10 mouse cellular contexts compared by ENCODE assay signal in genomic region chr9:121241806-121242205, GRCm38 (mm10). TPM values are rescaled to one million over a fixed set of nuclear protein-coding genes. Genes with fewer than 3 reads are reported as not detected.
A peak's percentile ranks its signal among the peaks of the same experiment; 100 is the strongest.
DNase-seq lines count a peak whose midpoint lies in the region; ATAC-seq lines count a peak whose summit lies in the region.
"Had no signal": no experiment of that assay in that cellular context is flagged by ENCODE, and none has a peak within 500 bp of the region (broad histone marks: within the 10 kb centered on the region; RNA-seq: fewer than 3 reads in every experiment).

No protein-coding gene starts in this region.

- no peak overlapping the region for H3K9ac ChIP-seq in kidney, embryonic 14.5 days (ENCODE audit: low read depth, low read length)
- H3K9ac ChIP-seq in kidney, embryonic 16.5 days (replicated peaks; ENCODE audit: low read length) = no peak overlapping the region
- H3K9ac ChIP-seq: forebrain, embryonic 13.5 days had no signal

- peak; percentile 16 for DNase-seq in kidney, adult 9 months
- peak; percentile 35 for DNase-seq in 3134 (ENCODE audit: extremely low read depth, insufficient read length, low spot score)
- DNase-seq in B cell, adult 2 months = peak; percentile 65 to 68
- DNase-seq in frontal cortex, postnatal 36 days (ENCODE audit: low spot score in 2 of 2) = no peak
- DNase-seq in cerebellum, postnatal 36 days = no peak
- DNase-seq in urinary bladder, postnatal 10 days (ENCODE audit: low spot score) = no peak

- 20% methylated on average over 5 of the region's 5 CpGs for WGBS in kidney, embryonic 14.5 days
- 24% methylated on average over 5 of the region's 5 CpGs for WGBS in kidney, embryonic 16.5 days

- no peaks in the 10 kb centered on the region for H3K4me1 ChIP-seq in kidney, embryonic 14.5 days (ENCODE audit: control insufficient read depth, insufficient read depth, low read length)
- no peaks in the 10 kb centered on the region for H3K4me1 ChIP-seq in kidney, embryonic 16.5 days (ENCODE audit: insufficient read depth, low read length)
- H3K4me1 ChIP-seq: forebrain, embryonic 13.5 days; megakaryocyte, embryonic 14.5 days had no signal

- H3K27ac ChIP-seq in kidney, embryonic 14.5 days (ENCODE audit: low read depth, low read length) = no peak overlapping the region
- no peak overlapping the region for H3K27ac ChIP-seq in kidney, embryonic 16.5 days (ENCODE audit: low read length)
- H3K27ac ChIP-seq: forebrain, embryonic 13.5 days had no signal

- H3K9me3 ChIP-seq in kidney, embryonic 14.5 days (ENCODE audit: control insufficient read depth, low read length) = no peaks in the 10 kb centered on the region
- no peaks in the 10 kb centered on the region for H3K9me3 ChIP-seq in kidney, embryonic 16.5 days (ENCODE audit: low read length)
- H3K9me3 ChIP-seq: forebrain, embryonic 13.5 days; megakaryocyte, embryonic 14.5 days had no signal

- ATAC-seq in kidney, embryonic 14.5 days (ENCODE audit: low FRiP score, low TSS enrichment) = no peak
- 0 out of 2 replicates have a peak, but pooled peaks have one; percentile 49 for ATAC-seq in kidney, embryonic 16.5 days (ENCODE audit: low FRiP score, low TSS enrichment)
- ATAC-seq: forebrain, embryonic 13.5 days had no signal

- H3K27me3 ChIP-seq in kidney, embryonic 14.5 days (ENCODE audit: control insufficient read depth, insufficient read depth, low read length) = no peaks in the 10 kb centered on the region
- H3K27me3 ChIP-seq in kidney, embryonic 16.5 days (ENCODE audit: insufficient read depth, low read length) = no peaks in the 10 kb centered on the region
- H3K27me3 ChIP-seq: forebrain, embryonic 13.5 days had no signal

- H3K4me3 ChIP-seq in kidney, embryonic 14.5 days (ENCODE audit: low read length) = no peak overlapping the region
- no peak overlapping the region for H3K4me3 ChIP-seq in kidney, embryonic 16.5 days (ENCODE audit: low read length)
- H3K4me3 ChIP-seq: forebrain, embryonic 13.5 days; megakaryocyte, embryonic 14.5 days had no signal

- no peaks in the 10 kb centered on the region for H3K36me3 ChIP-seq in kidney, embryonic 14.5 days (ENCODE audit: control insufficient read depth, insufficient read depth, low read length)
- H3K36me3 ChIP-seq in kidney, embryonic 16.5 days (ENCODE audit: insufficient read depth, low read length) = no peaks in the 10 kb centered on the region

- no peak overlapping the region for H3K4me2 ChIP-seq in kidney, embryonic 14.5 days (replicated peaks; ENCODE audit: low read depth, low read length)
- no peak overlapping the region for H3K4me2 ChIP-seq in kidney, embryonic 16.5 days (replicated peaks; ENCODE audit: low read depth, low read length)
- H3K4me2 ChIP-seq: forebrain, embryonic 13.5 days had no signal

RNA-seq across cellular contexts. Expression of gene Ulk4, which starts 35.2 kb away (rescaled TPM):
- polyA plus RNA-seq in kidney, embryonic 14.5 days (2014; fragmentation: Nextera tagmentation; extraction: Ambion mirVana) = 124 and 166 TPM in 2 replicates
- polyA plus RNA-seq in kidney, embryonic 16.5 days (2015; fragmentation: Nextera tagmentation; extraction: Ambion mirVana) = 144 and 148 TPM in 2 replicates

RNA-seq across cellular contexts. Expression of gene Trak1, which starts 55.5 kb away (rescaled TPM):
- 10.8 and 15.4 TPM in 2 replicates for polyA plus RNA-seq in kidney, embryonic 14.5 days (2014; fragmentation: Nextera tagmentation; extraction: Ambion mirVana)
- 16.2 and 17.7 TPM in 2 replicates for polyA plus RNA-seq in kidney, embryonic 16.5 days (2015; fragmentation: Nextera tagmentation; extraction: Ambion mirVana)

Comparison
In these comparisons a context has a peak if more than half of its experiments do, and no peak if none do; other contexts are left out.
1. DNase-seq: peak in kidney, adult 9 months (single experiment), 3134 (single experiment) and B cell, adult 2 months (2 of 2); none in frontal cortex, postnatal 36 days (0 of 2), cerebellum, postnatal 36 days (0 of 2) and urinary bladder, postnatal 10 days (single experiment).